Mouse (Mus musculus) thymus, adult 2 months (tissue): ENCODE data around the gene Slc26a8.

Experiments
- CTCF ChIP-seq: fragments of 200-500 bp; IDR thresholded peaks from 2 replicates; pipeline ENCODE4 v1.5.1; 2012; ENCODE audit warnings: mild to moderate bottlenecking, control low read depth, low read length, moderate library complexity, borderline replicate concordance; ENCODE audit not compliant: control insufficient read depth, poor library complexity, insufficient read depth; ENCODE audit errors: extremely low read depth
- POLR2A ChIP-seq: fragments of 200-500 bp; IDR thresholded peaks from 2 replicates; pipeline ENCODE4 v1.6.1; 2012; ENCODE audit warnings: mild to moderate bottlenecking, low read length, control low read depth, moderate library complexity; ENCODE audit not compliant: control insufficient read depth, poor library complexity, insufficient read depth; ENCODE audit errors: extremely low read depth

GRCm38 (mm10) chr17:28612603-28613002 lies 77.4 kb downstream of the Slc26a8 start:
- TF ChIP-seq POLR2A (no peak), CTCF (no peak)
